Mouse (Mus musculus): ENCODE measurements around the gene Erbb2.

Gene Erbb2

GRCm38 (mm10) chr11:98386596-98386995, 25.7 kb upstream of the Erbb2 start:
- DNase-seq = peak in 1 of 2 experiments; percentile 23

- DNase-seq = no peak
These were observed 25.2 kb upstream of the Erbb2 start for GRCm38 (mm10) chr11:98387056-98387577.

GRCm38 (mm10) chr11:98388282-98388681, 24.0 kb upstream of the Erbb2 start:
- DNase-seq = no peak

GRCm38 (mm10) chr11:98389221-98389780, 23.0 kb upstream of the Erbb2 start:
- peak; percentile 71 to 75 for DNase-seq

- no peak for DNase-seq
These were observed 22.1 kb upstream of the Erbb2 start for GRCm38 (mm10) chr11:98390141-98390540.

- DNase-seq = no peak
These were observed 20.2 kb upstream of the Erbb2 start for GRCm38 (mm10) chr11:98392034-98392433.

GRCm38 (mm10) chr11:98392645-98393044, 19.6 kb upstream of the Erbb2 start:
- DNase-seq = peak in 1 of 2 experiments; percentile 21

- DNase-seq = peak; percentile 81 to 88
These were observed 19.0 kb upstream of the Erbb2 start for GRCm38 (mm10) chr11:98393317-98393716.

GRCm38 (mm10) chr11:98394301-98394700, 18.0 kb upstream of the Erbb2 start:
- no peak for DNase-seq

- DNase-seq = no peak
These were observed 17.2 kb upstream of the Erbb2 start for GRCm38 (mm10) chr11:98395041-98395440.

- no peak for DNase-seq
These were observed 14.3 kb upstream of the Erbb2 start for GRCm38 (mm10) chr11:98397946-98398345.

- DNase-seq = peak; percentile 86 to 87
These were observed 12.0 kb upstream of the Erbb2 start, which contains the start of gene Pgap3 for GRCm38 (mm10) chr11:98400161-98400726. Pgap3 (minus strand) TSS chr11:98400490.

GRCm38 (mm10) chr11:98400816-98401215, 11.5 kb upstream of the Erbb2 start:
- no peak for DNase-seq

GRCm38 (mm10) chr11:98406621-98407020, 5.6 kb upstream of the Erbb2 start:
- DNase-seq = no peak

GRCm38 (mm10) chr11:98408872-98409271, 3.4 kb upstream of the Erbb2 start:
- DNase-seq = no peak

- no peak for DNase-seq
These were observed 2.9 kb upstream of the Erbb2 start for GRCm38 (mm10) chr11:98409341-98409822.

GRCm38 (mm10) chr11:98412797-98413301, 579 bp downstream of the Erbb2 start:
- DNase-seq = no peak

GRCm38 (mm10) chr11:98413731-98414130, 1.5 kb downstream of the Erbb2 start:
- no peak for DNase-seq

GRCm38 (mm10) chr11:98414162-98414561, 1.9 kb downstream of the Erbb2 start:
- no peak for DNase-seq

- no peak for DNase-seq
These were observed 4.8 kb downstream of the Erbb2 start for GRCm38 (mm10) chr11:98417074-98417473.

GRCm38 (mm10) chr11:98418273-98418672, 6.0 kb downstream of the Erbb2 start:
- DNase-seq = no peak

- DNase-seq = no peak
These were observed 6.8 kb downstream of the Erbb2 start for GRCm38 (mm10) chr11:98418939-98419547.

GRCm38 (mm10) chr11:98426592-98426991, 14.3 kb downstream of the Erbb2 start:
- no peak for DNase-seq

GRCm38 (mm10) chr11:98428436-98428835, 16.2 kb downstream of the Erbb2 start:
- no peak for DNase-seq

All from thymus, postnatal 36 days (tissue).